Mouse (Mus musculus) bone marrow, adult 2 months (tissue): ENCODE results near the gene Lmo3.

Experiments
- CTCF ChIP-seq: fragments of 200-500 bp; IDR thresholded peaks from 2 replicates; pipeline ENCODE4 v1.5.1; 2011; ENCODE audit warnings: low read length, control low read depth; ENCODE audit not compliant: control insufficient read depth, insufficient read depth
- POLR2A ChIP-seq: fragments of 200-500 bp; IDR thresholded peaks from 2 replicates; pipeline ENCODE4 v1.6.1; 2011; ENCODE audit warnings: low read depth, mild to moderate bottlenecking, control low read depth, low read length, borderline replicate concordance; ENCODE audit not compliant: control insufficient read depth

DNA sequence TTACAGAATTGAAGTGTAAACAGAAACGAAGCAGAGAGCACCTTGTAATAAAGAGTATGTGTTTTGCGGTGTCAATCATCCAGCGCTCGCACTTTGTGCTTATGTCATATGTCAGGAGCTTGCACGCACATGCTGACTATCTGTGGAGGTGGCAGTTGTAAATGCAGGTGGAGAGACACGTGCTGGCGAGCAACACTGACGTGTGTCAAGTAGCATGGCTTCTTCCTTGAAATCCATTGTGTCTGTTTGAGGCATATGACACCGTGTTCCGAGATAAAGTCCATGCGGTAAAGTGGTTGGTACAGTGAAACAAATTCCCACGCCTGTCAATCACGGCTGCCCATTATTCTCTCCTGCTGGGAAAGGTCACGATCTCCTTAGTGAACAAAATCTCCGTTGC lies 15.2 kb upstream of the Lmo3 start:
- no peak for TF ChIP-seq CTCF
- TF ChIP-seq POLR2A: no peak
